Mouse (Mus musculus) kidney, embryonic 14.5 days (tissue): ENCODE data around the gene Gm9918. TPM values are rescaled to one million over a fixed set of nuclear protein-coding genes. Genes with fewer than 3 reads are reported as not detected.

Experiments used
- ATAC-seq: fragments of 200-750 bp; cut with Nextera tagmentation; 2 replicates; pipeline ENCODE4 v1.8.0; 2017; ENCODE audit warnings: moderate number of reproducible peaks, mild to moderate bottlenecking, moderate TSS enrichment, moderate library complexity; ENCODE audit not compliant: low FRiP score, low TSS enrichment
- H3K27ac ChIP-seq: fragments of 300-500 bp; sonication (generic); 2 replicates; pipeline ENCODE4 v1.5.1; 2014; ENCODE audit warnings: low read depth, mild to moderate bottlenecking, low read length, moderate library complexity, mixed read lengths
- H3K27me3 ChIP-seq: fragments of 300-500 bp; sonication (generic); 2 replicates; pipeline ENCODE4 v1.6.1; 2014; ENCODE audit warnings: mild to moderate bottlenecking, low read length; ENCODE audit not compliant: control insufficient read depth, insufficient read depth
- H3K36me3 ChIP-seq: fragments of 300-500 bp; sonication (generic); 2 replicates; pipeline ENCODE4 v1.6.1; 2014; ENCODE audit warnings: low read length, mixed read lengths; ENCODE audit not compliant: control insufficient read depth, insufficient read depth
- H3K4me1 ChIP-seq: fragments of 300-500 bp; sonication (generic); 2 replicates; pipeline ENCODE4 v1.6.1; 2014; ENCODE audit warnings: low read length, mixed read lengths; ENCODE audit not compliant: control insufficient read depth, insufficient read depth
- H3K4me2 ChIP-seq: fragments of 300-500 bp; sonication (generic); replicated peaks from 2 replicates; pipeline ENCODE4 v1.6.1; 2014; ENCODE audit warnings: low read depth, mild to moderate bottlenecking, low read length
- H3K4me3 ChIP-seq: fragments of 300-500 bp; sonication (generic); 2 replicates; pipeline ENCODE4 v1.5.1; 2014; ENCODE audit warnings: mild to moderate bottlenecking, low read length
- H3K9ac ChIP-seq: fragments of 300-500 bp; sonication (generic); 2 replicates; pipeline ENCODE4 v1.6.1; 2014; ENCODE audit warnings: low read depth, mild to moderate bottlenecking, low read length, moderate library complexity
- H3K9me3 ChIP-seq: fragments of 300-500 bp; sonication (generic); 2 replicates; pipeline ENCODE4 v1.6.1; 2016; ENCODE audit warnings: low read length; ENCODE audit not compliant: control insufficient read depth
- WGBS: fragments of 180-500 bp; shearing (Covaris S2); extraction: QIAGEN DNeasy Blood & Tissue Kit; methylation state at CpG from one replicate; pipeline ENCODE4 v1.1.7; 2014; 5-methylcytosine and 5-hydroxymethylcytosine counted together
- polyA plus RNA-seq: library from polyadenylated mRNA; unstranded; fragments of >200 nt; fragmentation: Nextera tagmentation; extraction: Ambion mirVana; gene quantifications from 2 replicates; pipeline ENCODE4 v1.2.1, GENCODE M21; 2014

Gm9918 gene
- polyA plus RNA-seq, 1 experiment from 2014 or later: 0.84 TPM

- Histone ChIP-seq H3K4me3 (no peak overlapping the region), H3K36me3 (peaks cover 69% of the 10 kb centered on the region), H3K9ac (no peak overlapping the region), H3K9me3 (no peaks in the 10 kb centered on the region), H3K27me3 (no peaks in the 10 kb centered on the region), H3K27ac (no peak overlapping the region), H3K4me1 (no peaks in the 10 kb centered on the region), H3K4me2 (no peak overlapping the region)
- ATAC-seq: no peak
- WGBS: 87% methylated on average over 9 of the region's 9 CpGs
These were observed 38.4 kb downstream of the Gm9918 start for GRCm38 (mm10) chr15:102308717-102309116.

GRCm38 (mm10) chr15:102310074-102310845, 39.9 kb downstream of the Gm9918 start:
- Histone ChIP-seq H3K9me3 (no peaks in the 10 kb centered on the region), H3K4me3 (no peak overlapping the region), H3K4me2 (no peak overlapping the region), H3K9ac (no peak overlapping the region), H3K4me1 (no peaks in the 10 kb centered on the region), H3K27me3 (no peaks in the 10 kb centered on the region), H3K36me3 (peaks cover 67% of the 10 kb centered on the region), H3K27ac (peak overlapping the region; percentile 8; the same call in 1 of the 2 replicates)
- WGBS: 44% methylated on average over 10 of the region's 10 CpGs
- ATAC-seq: peak; percentile 92

- Histone ChIP-seq H3K9me3 (no peaks in the 10 kb centered on the region), H3K4me2 (no peak overlapping the region), H3K9ac (no peak overlapping the region), H3K36me3 (peaks cover 67% of the 10 kb centered on the region), H3K4me3 (no peak overlapping the region), H3K4me1 (no peaks in the 10 kb centered on the region), H3K27ac (no peak overlapping the region), H3K27me3 (no peaks in the 10 kb centered on the region)
- no peak for ATAC-seq
These were observed 41.1 kb downstream of the Gm9918 start for GRCm38 (mm10) chr15:102311489-102311888.

- Histone ChIP-seq H3K4me2 (no peak overlapping the region), H3K27ac (no peak overlapping the region), H3K9ac (no peak overlapping the region), H3K4me1 (no peaks in the 10 kb centered on the region), H3K36me3 (peaks cover 85% of the 10 kb centered on the region), H3K4me3 (no peak overlapping the region), H3K9me3 (no peaks in the 10 kb centered on the region), H3K27me3 (no peaks in the 10 kb centered on the region)
- ATAC-seq: no peak
- WGBS: 92% methylated on average over 8 of the region's 8 CpGs
These were observed 44.9 kb downstream of the Gm9918 start for GRCm38 (mm10) chr15:102315292-102315691.

- Histone ChIP-seq H3K9me3 (no peaks in the 10 kb centered on the region), H3K27ac (no peak overlapping the region), H3K9ac (no peak overlapping the region), H3K4me1 (no peaks in the 10 kb centered on the region), H3K4me2 (no peak overlapping the region), H3K27me3 (no peaks in the 10 kb centered on the region), H3K4me3 (no peak overlapping the region), H3K36me3 (peaks cover 87% of the 10 kb centered on the region)
- 91% methylated on average over 6 of the region's 6 CpGs for WGBS
- no peak for ATAC-seq
These were observed 45.9 kb downstream of the Gm9918 start for GRCm38 (mm10) chr15:102316263-102316662.

Other genes starting within 250 kb of the Gm9918 start
- 140 and 164 TPM in 2 replicates for gene Krt18, start 242.4 kb upstream of the Gm9918 start, polyA plus RNA-seq
- 85.1 and 139 TPM in 2 replicates for gene Eif4b, start 196.8 kb upstream of the Gm9918 start, polyA plus RNA-seq
- 39.1 and 46.6 TPM in 2 replicates for gene Tns2, start 170.2 kb upstream of the Gm9918 start, polyA plus RNA-seq
- 9.0 and 11.1 TPM in 2 replicates for gene Spryd3, start 134.3 kb upstream of the Gm9918 start, polyA plus RNA-seq
- gene Igfbp6, start 126.2 kb upstream of the Gm9918 start, polyA plus RNA-seq: 24.0 and 27.1 TPM in 2 replicates
- gene Soat2, start 120.0 kb upstream of the Gm9918 start, polyA plus RNA-seq: 0.11 and 0.28 TPM in 2 replicates
- gene Zfp740, start 67.3 kb upstream of the Gm9918 start, polyA plus RNA-seq: 30.1 and 59.9 TPM in 2 replicates
- 50.6 and 68.1 TPM in 2 replicates for gene Csad, start 65.8 kb upstream of the Gm9918 start, polyA plus RNA-seq
- gene Itgb7, start 38.6 kb upstream of the Gm9918 start, polyA plus RNA-seq: 1.1 and 1.7 TPM in 2 replicates
- gene Rarg, start 13.0 kb upstream of the Gm9918 start, polyA plus RNA-seq: 17.9 and 23.9 TPM in 2 replicates
- 53.7 and 65.3 TPM in 2 replicates for gene Mfsd5, start 8.9 kb downstream of the Gm9918 start, polyA plus RNA-seq
- gene Espl1, start 25.7 kb downstream of the Gm9918 start, polyA plus RNA-seq: 33.6 and 35.2 TPM in 2 replicates
- gene Pfdn5, start 55.6 kb downstream of the Gm9918 start, polyA plus RNA-seq: 481 and 576 TPM in 2 replicates
- 117 and 129 TPM in 2 replicates for gene Myg1, start 61.1 kb downstream of the Gm9918 start, polyA plus RNA-seq
- 73.3 and 84.7 TPM in 2 replicates for gene Aaas, start 80.2 kb downstream of the Gm9918 start, polyA plus RNA-seq
- 1.0 and 2.0 TPM in 2 replicates for gene Sp7, start 96.6 kb downstream of the Gm9918 start, polyA plus RNA-seq
- gene Sp1, start 135.6 kb downstream of the Gm9918 start, polyA plus RNA-seq: 16.5 and 16.8 TPM in 2 replicates
- gene Amhr2, start 174.8 kb downstream of the Gm9918 start, polyA plus RNA-seq: 0.51 and 0.95 TPM in 2 replicates
- 87.7 and 92.6 TPM in 2 replicates for gene Prr13, start 188.5 kb downstream of the Gm9918 start, polyA plus RNA-seq
- 305 and 373 TPM in 2 replicates for gene Pcbp2, start 200.0 kb downstream of the Gm9918 start, polyA plus RNA-seq
- not detected in 2 replicates for gene Gm10337, start 233.2 kb downstream of the Gm9918 start, polyA plus RNA-seq
- gene Map3k12, start 246.5 kb downstream of the Gm9918 start, polyA plus RNA-seq: 12.2 and 14.8 TPM in 2 replicates
- 80.4 and 89.1 TPM in 2 replicates for gene Tarbp2, start 247.6 kb downstream of the Gm9918 start, polyA plus RNA-seq